Mouse (Mus musculus): ENCODE data around the gene Slc25a33.

The Slc25a33 gene

GRCm38 (mm10) chr4:149794966-149795477 lies 20.9 kb upstream of the Slc25a33 start:
- no peak for DNase-seq (ENCODE audit: extremely low read depth, low read depth)

GRCm38 (mm10) chr4:149794010-149794338 lies 19.9 kb upstream of the Slc25a33 start:
- DNase-seq (ENCODE audit: extremely low read depth, low read depth) = no peak

- no peak for DNase-seq (ENCODE audit: extremely low read depth, low read depth)
Observed at GRCm38 (mm10) chr4:149793156-149794009, 19.3 kb upstream of the Slc25a33 start.

GRCm38 (mm10) chr4:149792159-149792800 lies 18.2 kb upstream of the Slc25a33 start:
- DNase-seq (ENCODE audit: extremely low read depth, low read depth) = no peak

- DNase-seq (ENCODE audit: extremely low read depth, low read depth) = no peak
Observed at GRCm38 (mm10) chr4:149791470-149791869, 17.4 kb upstream of the Slc25a33 start.

GRCm38 (mm10) chr4:149790969-149791368 lies 16.9 kb upstream of the Slc25a33 start:
- no peak for DNase-seq (ENCODE audit: extremely low read depth, low read depth)

GRCm38 (mm10) chr4:149790546-149790945 lies 16.5 kb upstream of the Slc25a33 start:
- DNase-seq (ENCODE audit: extremely low read depth, low read depth) = no peak

- no peak for DNase-seq (ENCODE audit: extremely low read depth, low read depth)
Observed at GRCm38 (mm10) chr4:149789421-149790194, 15.5 kb upstream of the Slc25a33 start.

GRCm38 (mm10) chr4:149784901-149785300 lies 10.8 kb upstream of the Slc25a33 start:
- no peak for DNase-seq (ENCODE audit: extremely low read depth, low read depth)

- DNase-seq (ENCODE audit: extremely low read depth, low read depth) = no peak
Observed at GRCm38 (mm10) chr4:149784371-149784770, 10.3 kb upstream of the Slc25a33 start.

GRCm38 (mm10) chr4:149782975-149783374 lies 8.9 kb upstream of the Slc25a33 start:
- no peak for DNase-seq (ENCODE audit: extremely low read depth, low read depth)

GRCm38 (mm10) chr4:149780565-149781356 lies 6.7 kb upstream of the Slc25a33 start:
- DNase-seq (ENCODE audit: extremely low read depth, low read depth) = peak; percentile 92

GRCm38 (mm10) chr4:149779966-149780365 lies 5.9 kb upstream of the Slc25a33 start:
- DNase-seq (ENCODE audit: extremely low read depth, low read depth) = no peak

GRCm38 (mm10) chr4:149777126-149777525 lies 3.0 kb upstream of the Slc25a33 start:
- no peak for DNase-seq (ENCODE audit: extremely low read depth, low read depth)

GRCm38 (mm10) chr4:149775760-149776362 lies 1.8 kb upstream of the Slc25a33 start:
- no peak for DNase-seq (ENCODE audit: extremely low read depth, low read depth)

- DNase-seq (ENCODE audit: extremely low read depth, low read depth) = no peak
Observed at GRCm38 (mm10) chr4:149775330-149775729, 1.3 kb upstream of the Slc25a33 start.

GRCm38 (mm10) chr4:149773408-149774093 lies 526 bp downstream of the Slc25a33 start:
- DNase-seq (ENCODE audit: extremely low read depth, low read depth) = no peak

GRCm38 (mm10) chr4:149772394-149772793 lies 1.7 kb downstream of the Slc25a33 start:
- no peak for DNase-seq (ENCODE audit: extremely low read depth, low read depth)

- DNase-seq (ENCODE audit: extremely low read depth, low read depth) = no peak
Observed at GRCm38 (mm10) chr4:149765201-149765600, 8.9 kb downstream of the Slc25a33 start.

- DNase-seq (ENCODE audit: extremely low read depth, low read depth) = no peak
Observed at GRCm38 (mm10) chr4:149763335-149763734, 10.7 kb downstream of the Slc25a33 start.
